Mouse (Mus musculus) neural tube, embryonic 13.5 days (tissue): ENCODE measurements around the gene Hist1h2af. TPM values are rescaled to one million over a fixed set of nuclear protein-coding genes. Genes with fewer than 3 reads are reported as not detected.

ENCODE experiments used
- ATAC-seq: fragments of 200-750 bp; cut with Nextera tagmentation; 2 replicates; pipeline ENCODE4 v1.8.0; 2017; ENCODE audit warnings: low read depth, mild to moderate bottlenecking, moderate TSS enrichment, moderate library complexity
- H3K27ac ChIP-seq: fragments of 300-500 bp; sonication (generic); replicated peaks from 2 replicates; pipeline ENCODE4 v1.5.1; 2015; ENCODE audit warnings: moderate library complexity, mild to moderate bottlenecking, inconsistent platforms
- H3K27me3 ChIP-seq: fragments of 300-500 bp; sonication (generic); 2 replicates; pipeline ENCODE4 v1.6.1; 2015; ENCODE audit warnings: mild to moderate bottlenecking, inconsistent platforms
- H3K36me3 ChIP-seq: fragments of 300-500 bp; sonication (generic); 2 replicates; pipeline ENCODE4 v1.6.1; 2015; ENCODE audit warnings: mild to moderate bottlenecking, inconsistent platforms
- H3K4me1 ChIP-seq: fragments of 300-500 bp; sonication (generic); replicated peaks from 2 replicates; pipeline ENCODE4 v1.6.1; 2015; ENCODE audit warnings: inconsistent platforms
- H3K4me2 ChIP-seq: fragments of 300-500 bp; sonication (generic); 2 replicates; pipeline ENCODE4 v1.6.1; 2015; ENCODE audit warnings: inconsistent platforms, mild to moderate bottlenecking, moderate library complexity
- H3K4me3 ChIP-seq: fragments of 300-500 bp; sonication (generic); 2 replicates; pipeline ENCODE4 v1.5.1; 2015; ENCODE audit warnings: mild to moderate bottlenecking, inconsistent platforms
- H3K9ac ChIP-seq: fragments of 300-500 bp; sonication (generic); 2 replicates; pipeline ENCODE4 v1.6.1; 2015; ENCODE audit warnings: moderate library complexity, mild to moderate bottlenecking, inconsistent platforms
- H3K9me3 ChIP-seq: fragments of 300-500 bp; sonication (generic); 2 replicates; pipeline ENCODE4 v1.6.1; 2016; ENCODE audit warnings: inconsistent platforms
- WGBS: fragments of 180-500 bp; shearing (Covaris S2); methylation state at CpG from one replicate; pipeline ENCODE4 v1.1.7; 2015; 5-methylcytosine and 5-hydroxymethylcytosine counted together
- polyA plus RNA-seq: library from polyadenylated mRNA; unstranded; fragments of >200 nt; fragmentation: Nextera tagmentation; extraction: Ambion mirVana; gene quantifications from 2 replicates; pipeline ENCODE4 v1.2.1, GENCODE M21; 2015

Gene Hist1h2af
- polyA plus RNA-seq, 1 experiment from 2014 or later, result not detected

GRCm38 (mm10) chr13:23500424-23501200, 33.1 kb upstream of the Hist1h2af start:
- 2% methylated on average over 17 of the region's 17 CpGs for WGBS
- Histone ChIP-seq H3K4me1 (peaks cover 9% of the 10 kb centered on the region; the same call in 1 of the 2 replicates), H3K9me3 (no peaks in the 10 kb centered on the region), H3K27me3 (peaks cover 21% of the 10 kb centered on the region), H3K9ac (no peak overlapping the region), H3K4me3 (no peak overlapping the region), H3K36me3 (no peaks in the 10 kb centered on the region), H3K4me2 (no peak overlapping the region), H3K27ac (no peak overlapping the region)
- peak; percentile 70; the same call in 1 of the 2 replicates for ATAC-seq

- Histone ChIP-seq H3K27me3 (peaks cover 21% of the 10 kb centered on the region), H3K9ac (no peak overlapping the region), H3K4me1 (peaks cover 16% of the 10 kb centered on the region), H3K27ac (no peak overlapping the region), H3K36me3 (no peaks in the 10 kb centered on the region), H3K4me2 (no peak overlapping the region), H3K9me3 (no peaks in the 10 kb centered on the region), H3K4me3 (no peak overlapping the region)
- no peak for ATAC-seq
- 20% methylated on average over 5 of the region's 5 CpGs for WGBS
Observed at GRCm38 (mm10) chr13:23501511-23501910, 32.2 kb upstream of the Hist1h2af start.

- WGBS, result 40% methylated on average over 9 of the region's 9 CpGs
- ATAC-seq, result no peak
- Histone ChIP-seq H3K27ac (no peak overlapping the region), H3K9ac (no peak overlapping the region), H3K9me3 (no peaks in the 10 kb centered on the region), H3K4me1 (peaks cover 16% of the 10 kb centered on the region), H3K4me3 (no peak overlapping the region), H3K4me2 (no peak overlapping the region), H3K27me3 (peaks cover 17% of the 10 kb centered on the region), H3K36me3 (no peaks in the 10 kb centered on the region)
Observed at GRCm38 (mm10) chr13:23502031-23502567, 31.6 kb upstream of the Hist1h2af start.

GRCm38 (mm10) chr13:23502916-23503315, 30.8 kb upstream of the Hist1h2af start:
- ATAC-seq, result no peak
- Histone ChIP-seq H3K9me3 (no peaks in the 10 kb centered on the region), H3K27me3 (peaks cover 14% of the 10 kb centered on the region), H3K4me1 (peaks cover 16% of the 10 kb centered on the region), H3K9ac (no peak overlapping the region), H3K27ac (no peak overlapping the region), H3K36me3 (no peaks in the 10 kb centered on the region), H3K4me2 (no peak overlapping the region), H3K4me3 (no peak overlapping the region)
- WGBS, result 45% methylated on average over 4 of the region's 4 CpGs

- peaks cover 8% of the 10 kb centered on the region for H3K4me1 ChIP-seq
- no peak overlapping the region for H3K27ac ChIP-seq
- WGBS, result 2% methylated on average over 9 of the region's 9 CpGs
- no peak overlapping the region for H3K9ac ChIP-seq
- no peak for ATAC-seq
- peaks cover 8% of the 10 kb centered on the region for H3K27me3 ChIP-seq
- H3K9me3 ChIP-seq, result no peaks in the 10 kb centered on the region
- peak overlapping the region; percentile 26 for H3K4me2 ChIP-seq
- no peaks in the 10 kb centered on the region for H3K36me3 ChIP-seq
- no peak overlapping the region for H3K4me3 ChIP-seq
Observed at GRCm38 (mm10) chr13:23503797-23504196, 29.9 kb upstream of the Hist1h2af start.

GRCm38 (mm10) chr13:23505662-23506345, 27.9 kb upstream of the Hist1h2af start:
- 0 out of 2 replicates have a peak overlapping the region, but pooled peaks have one; percentile 23 for H3K9ac ChIP-seq
- whole genome bisulfite sequencing, result 6% methylated on average over 14 of the region's 14 CpGs
- peak overlapping the region; percentile 13 for H3K4me3 ChIP-seq
- no peaks in the 10 kb centered on the region for H3K36me3 ChIP-seq
- H3K4me2 ChIP-seq, result peak overlapping the region; percentile 43
- no peak overlapping the region for H3K27ac ChIP-seq
- peak; percentile 32; the same call in 1 of the 2 replicates for ATAC-seq
- no peaks in the 10 kb centered on the region; the same call in 1 of the 2 replicates for H3K27me3 ChIP-seq
- no peaks in the 10 kb centered on the region for H3K9me3 ChIP-seq
- peaks cover 8% of the 10 kb centered on the region for H3K4me1 ChIP-seq

- peak overlapping the region; percentile 13; the same call in 1 of the 2 replicates for H3K4me3 ChIP-seq
- no peak overlapping the region for H3K27ac ChIP-seq
- H3K36me3 ChIP-seq, result no peaks in the 10 kb centered on the region
- WGBS, result 3% methylated on average over 13 of the region's 13 CpGs
- no peak for ATAC-seq
- H3K9ac ChIP-seq, result no peak overlapping the region
- no peaks in the 10 kb centered on the region for H3K9me3 ChIP-seq
- peak overlapping the region; percentile 43 for H3K4me2 ChIP-seq
- H3K4me1 ChIP-seq, result peaks cover 8% of the 10 kb centered on the region
- H3K27me3 ChIP-seq, result no peaks in the 10 kb centered on the region; the same call in 1 of the 2 replicates
Observed at GRCm38 (mm10) chr13:23506351-23506750, 27.4 kb upstream of the Hist1h2af start.

GRCm38 (mm10) chr13:23506819-23507515, 26.7 kb upstream of the Hist1h2af start:
- H3K4me3 ChIP-seq, result no peak overlapping the region
- WGBS, result 18% methylated on average over 14 of the region's 14 CpGs
- H3K27ac ChIP-seq, result no peak overlapping the region
- H3K4me1 ChIP-seq, result peaks cover 8% of the 10 kb centered on the region
- no peak for ATAC-seq
- no peak overlapping the region for H3K9ac ChIP-seq
- no peaks in the 10 kb centered on the region for H3K36me3 ChIP-seq
- H3K4me2 ChIP-seq, result peak overlapping the region; percentile 43
- H3K27me3 ChIP-seq, result no peaks in the 10 kb centered on the region; the same call in 1 of the 2 replicates
- no peaks in the 10 kb centered on the region for H3K9me3 ChIP-seq

- WGBS, result 33% methylated on average over 1 of the region's 1 CpGs
- Histone ChIP-seq H3K4me1 (peaks cover 8% of the 10 kb centered on the region), H3K9ac (no peak overlapping the region), H3K27me3 (no peaks in the 10 kb centered on the region; the same call in 1 of the 2 replicates), H3K4me2 (no peak overlapping the region), H3K9me3 (no peaks in the 10 kb centered on the region), H3K4me3 (no peak overlapping the region), H3K27ac (no peak overlapping the region), H3K36me3 (no peaks in the 10 kb centered on the region)
- ATAC-seq, result no peak
Observed at GRCm38 (mm10) chr13:23510127-23510526, 23.6 kb upstream of the Hist1h2af start.

GRCm38 (mm10) chr13:23513517-23513916, 20.2 kb upstream of the Hist1h2af start:
- no peaks in the 10 kb centered on the region for H3K27me3 ChIP-seq
- H3K9ac ChIP-seq, result no peak overlapping the region
- H3K36me3 ChIP-seq, result no peaks in the 10 kb centered on the region
- WGBS, result 87% methylated on average over 1 of the region's 1 CpGs
- no peak overlapping the region for H3K27ac ChIP-seq
- peaks cover 9% of the 10 kb centered on the region for H3K4me1 ChIP-seq
- H3K4me3 ChIP-seq, result no peak overlapping the region
- H3K9me3 ChIP-seq, result no peaks in the 10 kb centered on the region
- no peak for ATAC-seq
- H3K4me2 ChIP-seq, result no peak overlapping the region

GRCm38 (mm10) chr13:23515281-23515680, 18.4 kb upstream of the Hist1h2af start:
- Histone ChIP-seq H3K4me1 (peaks cover 19% of the 10 kb centered on the region), H3K27me3 (no peaks in the 10 kb centered on the region), H3K27ac (no peak overlapping the region), H3K36me3 (no peaks in the 10 kb centered on the region), H3K4me3 (no peak overlapping the region), H3K4me2 (no peak overlapping the region), H3K9ac (no peak overlapping the region), H3K9me3 (no peaks in the 10 kb centered on the region)
- ATAC-seq, result no peak
- 80% methylated on average over 5 of the region's 5 CpGs for WGBS
